13 mouse cellular contexts compared by ENCODE assay signal in genomic region chr5:128711847-128712246, GRCm38 (mm10). TPM values are rescaled to one million over a fixed set of nuclear protein-coding genes. Genes with fewer than 3 reads are reported as not detected.
DNase-seq lines count a peak whose midpoint lies in the region; ATAC-seq and TF ChIP-seq lines count a peak whose summit lies in the region.
"Had no signal": no experiment of that assay in that cellular context is flagged by ENCODE, and none has a peak within 500 bp of the region (broad histone marks: within the 10 kb centered on the region; RNA-seq: fewer than 3 reads in every experiment).

No protein-coding gene starts in this region.

- ATAC-seq in kidney, embryonic 15.5 days (replicated peaks; ENCODE audit: low FRiP score), result no peak
- ATAC-seq in midbrain, postnatal 0 days (ENCODE audit: low FRiP score), result no peak
- no peak for ATAC-seq in midbrain, embryonic 15.5 days (replicated peaks)
- ATAC-seq: inflammation-experienced regulatory T-cells, adult 6 months; Patski had no signal

- no peak overlapping the region for H3K4me2 ChIP-seq in kidney, embryonic 15.5 days
- no peak overlapping the region for H3K4me2 ChIP-seq in midbrain, postnatal 0 days (ENCODE audit: low read depth, low read length, poor library complexity, severe bottlenecking)
- H3K4me2 ChIP-seq in midbrain, embryonic 15.5 days, result no peak overlapping the region
- H3K4me2 ChIP-seq: heart, embryonic 11.5 days; lung, embryonic 15.5 days had no signal

- peak; percentile 69 for TF ChIP-seq CTCF in midbrain, postnatal 0 days (IDR thresholded peaks at IDR 0.05)

- WGBS in kidney, embryonic 15.5 days, result 83% methylated on average over 6 of the region's 6 CpGs
- WGBS in midbrain, postnatal 0 days, result 87% methylated on average over 6 of the region's 6 CpGs
- WGBS in midbrain, embryonic 15.5 days, result 90% methylated on average over 6 of the region's 6 CpGs
- 88% methylated on average over 6 of the region's 6 CpGs for WGBS in limb, embryonic 10.5 days

- no peaks in the 10 kb centered on the region for H3K36me3 ChIP-seq in kidney, embryonic 15.5 days
- H3K36me3 ChIP-seq in midbrain, postnatal 0 days (ENCODE audit: insufficient read depth, low read length), result no peaks in the 10 kb centered on the region
- H3K36me3 ChIP-seq in midbrain, embryonic 15.5 days (replicated peaks), result no peaks in the 10 kb centered on the region
- no peaks in the 10 kb centered on the region for H3K36me3 ChIP-seq in limb, embryonic 10.5 days
- H3K36me3 ChIP-seq: lung, embryonic 15.5 days had no signal

- H3K9ac ChIP-seq in kidney, embryonic 15.5 days, result no peak overlapping the region
- no peak overlapping the region for H3K9ac ChIP-seq in midbrain, postnatal 0 days (replicated peaks; ENCODE audit: low read length, poor library complexity, severe bottlenecking)
- no peak overlapping the region for H3K9ac ChIP-seq in midbrain, embryonic 15.5 days
- H3K9ac ChIP-seq: lung, embryonic 15.5 days had no signal

- 0 out of 2 replicates have a peak, but pooled peaks cover 3% of the 10 kb centered on the region for H3K4me1 ChIP-seq in kidney, embryonic 15.5 days
- no peaks in the 10 kb centered on the region for H3K4me1 ChIP-seq in midbrain, postnatal 0 days (ENCODE audit: insufficient read depth, low read length)
- 0 out of 2 replicates have a peak, but pooled peaks cover 9% of the 10 kb centered on the region for H3K4me1 ChIP-seq in midbrain, embryonic 15.5 days
- peaks cover 12% of the 10 kb centered on the region for H3K4me1 ChIP-seq in limb, embryonic 10.5 days
- H3K4me1 ChIP-seq: lung, embryonic 15.5 days had no signal

- no peaks in the 10 kb centered on the region for H3K9me3 ChIP-seq in kidney, embryonic 15.5 days (replicated peaks)
- H3K9me3 ChIP-seq in midbrain, postnatal 0 days (ENCODE audit: low read length), result no peaks in the 10 kb centered on the region
- H3K9me3 ChIP-seq in midbrain, embryonic 15.5 days, result no peaks in the 10 kb centered on the region
- H3K9me3 ChIP-seq in limb, embryonic 10.5 days (replicated peaks), result no peaks in the 10 kb centered on the region
- H3K9me3 ChIP-seq: lung, embryonic 15.5 days had no signal

- no peak overlapping the region for H3K27ac ChIP-seq in kidney, embryonic 15.5 days
- H3K27ac ChIP-seq in midbrain, postnatal 0 days (ENCODE audit: low read depth, low read length), result no peak overlapping the region
- no peak overlapping the region for H3K27ac ChIP-seq in midbrain, embryonic 15.5 days
- H3K27ac ChIP-seq in limb, embryonic 10.5 days, result no peak overlapping the region
- H3K27ac ChIP-seq: lung, embryonic 15.5 days had no signal

- DNase-seq in kidney, postnatal 10 days, result peak; percentile 37
- no peak for DNase-seq in midbrain, postnatal 0 days (ENCODE audit: low spot score)
- peak; percentile 85 for DNase-seq in R1 (ENCODE audit: low read depth, low spot score)
- peak; percentile 57 for DNase-seq in limb, embryonic 10.5 days (ENCODE audit: low spot score)
- no peak for DNase-seq in spleen, adult 12 weeks (ENCODE audit: low spot score)
- DNase-seq: layer of hippocampus, adult 9-11 months had no signal

- H3K27me3 ChIP-seq in kidney, embryonic 15.5 days, result no peaks in the 10 kb centered on the region
- no peaks in the 10 kb centered on the region for H3K27me3 ChIP-seq in midbrain, postnatal 0 days (ENCODE audit: insufficient read depth, low read length)
- H3K27me3 ChIP-seq in midbrain, embryonic 15.5 days (replicated peaks), result no peaks in the 10 kb centered on the region
- peaks cover 3% of the 10 kb centered on the region; the same call in 1 of the 2 replicates for H3K27me3 ChIP-seq in limb, embryonic 10.5 days (ENCODE audit: low read depth, poor library complexity, severe bottlenecking)
- H3K27me3 ChIP-seq: lung, embryonic 15.5 days; Patski had no signal

- no peak overlapping the region for H3K4me3 ChIP-seq in kidney, embryonic 15.5 days (replicated peaks)
- no peak overlapping the region for H3K4me3 ChIP-seq in midbrain, postnatal 0 days (ENCODE audit: low read depth, low read length)
- H3K4me3 ChIP-seq in midbrain, embryonic 15.5 days, result no peak overlapping the region
- H3K4me3 ChIP-seq in limb, embryonic 10.5 days, result no peak overlapping the region
- H3K4me3 ChIP-seq: lung, embryonic 15.5 days; myocyte had no signal

RNA-seq across cellular contexts. Expression of gene Piwil1, which starts 9.5 kb away (rescaled TPM):
- polyA plus RNA-seq in kidney, embryonic 15.5 days (2015; fragmentation: Nextera tagmentation; extraction: Ambion mirVana), result not detected in 2 replicates
- 0.22 and 0.76 TPM in 2 replicates for total RNA-seq in midbrain, postnatal 0 days (2014; rRNA removed)
- 0.45 and 0.47 TPM in 2 replicates for polyA plus RNA-seq in midbrain, postnatal 0 days (2015; fragmentation: Nextera tagmentation; extraction: Ambion mirVana)
- polyA plus RNA-seq in midbrain, embryonic 15.5 days (2015; fragmentation: Nextera tagmentation; extraction: Ambion mirVana), result 0.34 and 0.40 TPM in 2 replicates
- not detected in 2 replicates for polyA plus RNA-seq in limb, embryonic 10.5 days (2016; fragmentation: Nextera tagmentation; extraction: Ambion mirVana)
- polyA plus RNA-seq: heart, embryonic 11.5 days; inflammation-experienced regulatory T-cells, adult 6 months; lung, embryonic 15.5 days; myocyte; Patski had no signal

Comparison
In these comparisons a context has a peak if more than half of its experiments do, and no peak if none do; other contexts are left out.
1. DNase-seq: peak in kidney, postnatal 10 days (single experiment), R1 (single experiment) and limb, embryonic 10.5 days (single experiment); none in midbrain, postnatal 0 days (single experiment) and spleen, adult 12 weeks (single experiment).